Mouse (Mus musculus) heart, adult 8-10 months (tissue): Measurements from ENCODE around the gene Rec114. TPM values are rescaled to one million over a fixed set of nuclear protein-coding genes. Genes with fewer than 3 reads are reported as not detected.

Source experiments
- total RNA-seq, 4 experiments: library from RNA; stranded (reverse); gene quantifications; 2 replicates each; pipeline ENCODE4 v1.2.4; 2022

Rec114 gene
- total RNA-seq, 4 experiments from 2014 or later, result 0.65 to 2.9 (median 1.7) TPM; not detected in 1

Other genes with a start within 250 kb of the Rec114 start
- gene Cd276, start 188.5 kb downstream of the Rec114 start, total RNA-seq, result 10 to 100 TPM in 1 of 4 experiments, 1 to 10 TPM in 3; 7.0 to 11.4 (median 8.2) TPM
- gene Nptn, start 161.7 kb downstream of the Rec114 start, total RNA-seq, result 100 to 1,000 TPM; 124 to 138 (median 128) TPM
- 10 to 100 TPM in 1 of 4 experiments, 1 to 10 TPM in 3; 5.5 to 11.1 (median 7.2) TPM for gene Hcn4, start 79.4 kb upstream of the Rec114 start, total RNA-seq